In genomic region chr9:110329655-110330054, GRCm38 (mm10) we compare ENCODE assay signal across 10 mouse cellular contexts. TPM values are rescaled to one million over a fixed set of nuclear protein-coding genes. Genes with fewer than 3 reads are reported as not detected.
DNase-seq lines count a peak whose midpoint lies in the region; ATAC-seq and TF ChIP-seq lines count a peak whose summit lies in the region.
"Had no signal": no experiment of that assay in that cellular context is flagged by ENCODE, and none has a peak within 500 bp of the region (broad histone marks: within the 10 kb centered on the region; RNA-seq: fewer than 3 reads in every experiment).

No protein-coding gene starts in this region.

- H3K9me3 ChIP-seq in limb, embryonic 10.5 days (replicated peaks), result no peaks in the 10 kb centered on the region
- H3K9me3 ChIP-seq: embryonic facial prominence, embryonic 15.5 days had no signal

- DNase-seq in cerebellum, postnatal 4 days (ENCODE audit: low spot score in 2 of 2), result no peak
- peak; percentile 52 for DNase-seq in 416B (ENCODE audit: low read depth)
- peak; percentile 57 to 63 for DNase-seq in cerebellum, adult 2 months
- no peak for DNase-seq in limb, embryonic 10.5 days (ENCODE audit: low spot score)
- no peak for DNase-seq in left cerebral cortex, adult 8-10 months (ENCODE audit: low spot score in 2 of 2)
- DNase-seq in left cerebral cortex, adult 11 months (ENCODE audit: low spot score), result no peak
- DNase-seq: adrenal gland, adult 8-10 months had no signal

- peaks cover 6% of the 10 kb centered on the region for H3K4me1 ChIP-seq in cerebellum, adult 2 months (ENCODE audit: control insufficient read depth, insufficient read depth, low read length)
- peaks cover 16% of the 10 kb centered on the region for H3K4me1 ChIP-seq in limb, embryonic 10.5 days

- TF ChIP-seq POLR2A in cerebellum, adult 2 months (IDR thresholded peaks at IDR 0.05; ENCODE audit: borderline replicate concordance, insufficient read depth, low read length), result no peak

- no peak overlapping the region for H3K27ac ChIP-seq in cerebellum, adult 2 months (ENCODE audit: insufficient read depth, low read length)
- H3K27ac ChIP-seq in limb, embryonic 10.5 days, result no peak overlapping the region
- H3K27ac ChIP-seq: embryonic facial prominence, embryonic 15.5 days had no signal

- ATAC-seq in cerebellum, adult (ENCODE audit: insufficient number of reproducible peaks, low FRiP score, low TSS enrichment), result peak; percentile 74; the same call in 1 of the 2 replicates
- ATAC-seq in megakaryocyte, adult 5-6 weeks (ENCODE audit: poor library complexity, severe bottlenecking), result 0 out of 2 replicates have a peak, but pooled peaks have one; percentile 34

- no peak for TF ChIP-seq CTCF in cerebellum, adult 2 months (IDR thresholded peaks at IDR 0.05; ENCODE audit: borderline replicate concordance, insufficient read depth, low read depth, low read length)

- no peaks in the 10 kb centered on the region for H3K27me3 ChIP-seq in cerebellum, adult 2 months (ENCODE audit: control insufficient read depth, insufficient read depth, low read length)
- no peaks in the 10 kb centered on the region for H3K27me3 ChIP-seq in limb, embryonic 10.5 days (ENCODE audit: low read depth, poor library complexity, severe bottlenecking)
- H3K27me3 ChIP-seq: embryonic facial prominence, embryonic 15.5 days had no signal

- H3K36me3 ChIP-seq in limb, embryonic 10.5 days, result no peaks in the 10 kb centered on the region
- H3K36me3 ChIP-seq: embryonic facial prominence, embryonic 15.5 days had no signal

- WGBS in cerebellum, adult 2 months, result 15% methylated on average over 21 of the region's 21 CpGs
- WGBS in limb, embryonic 10.5 days, result 88% methylated on average over 21 of the region's 21 CpGs

- H3K4me3 ChIP-seq in cerebellum, adult 2 months (replicated peaks; ENCODE audit: insufficient read depth, low read depth, low read length), result no peak overlapping the region
- no peak overlapping the region for H3K4me3 ChIP-seq in limb, embryonic 10.5 days
- H3K4me3 ChIP-seq: embryonic facial prominence, embryonic 15.5 days had no signal

RNA-seq across cellular contexts. Expression of gene Scap, which starts 3.4 kb away (rescaled TPM):
- polyA plus RNA-seq in cerebellum, adult 2 months (2012; rRNA removed), result 45.8 and 46.0 TPM in 2 replicates
- total RNA-seq in megakaryocyte, adult 5-6 weeks (2015), result 12.8 and 14.5 TPM in 2 replicates
- 9.4 and 18.7 TPM in 2 replicates for total RNA-seq in megakaryocyte, adult 5-6 weeks (2017)
- 37.9 and 41.7 TPM in 2 replicates for polyA plus RNA-seq in limb, embryonic 10.5 days (2016; fragmentation: Nextera tagmentation; extraction: Ambion mirVana)
- 100 to 1,000 TPM in 2 of 4 experiments, 10 to 100 TPM in 2; 93.7 to 105 (median 99.7) TPM for total RNA-seq in left cerebral cortex, adult 8-10 months (2022)

RNA-seq across cellular contexts. Expression of gene Elp6, which starts 24.7 kb away (rescaled TPM):
- polyA plus RNA-seq in cerebellum, adult 2 months (2012; rRNA removed), result 24.7 and 26.0 TPM in 2 replicates
- total RNA-seq in megakaryocyte, adult 5-6 weeks (2015), result 4.8 and 5.1 TPM in 2 replicates
- 3.0 and 4.9 TPM in 2 replicates for total RNA-seq in megakaryocyte, adult 5-6 weeks (2017)
- 46.6 and 46.7 TPM in 2 replicates for polyA plus RNA-seq in limb, embryonic 10.5 days (2016; fragmentation: Nextera tagmentation; extraction: Ambion mirVana)
- 10 to 100 TPM; 11.6 to 16.4 (median 14.1) TPM for total RNA-seq in left cerebral cortex, adult 8-10 months (2022)

Comparison
In these comparisons a context has a peak if more than half of its experiments do, and no peak if none do; other contexts are left out.
1. DNase-seq: peak in 416B (single experiment) and cerebellum, adult 2 months (2 of 2); none in cerebellum, postnatal 4 days (0 of 2), limb, embryonic 10.5 days (single experiment), left cerebral cortex, adult 8-10 months (0 of 2) and left cerebral cortex, adult 11 months (single experiment).
2. RNA of gene Scap, which starts 3.4 kb away (total RNA-seq): 93.7 to 105 TPM in left cerebral cortex, adult 8-10 months; 9.4 to 18.7 TPM in megakaryocyte, adult 5-6 weeks; every median in the first group is over 4 times any median in the second.